Comparison of ENCODE assay signal across 12 mouse cellular contexts in the genomic region with DNA sequence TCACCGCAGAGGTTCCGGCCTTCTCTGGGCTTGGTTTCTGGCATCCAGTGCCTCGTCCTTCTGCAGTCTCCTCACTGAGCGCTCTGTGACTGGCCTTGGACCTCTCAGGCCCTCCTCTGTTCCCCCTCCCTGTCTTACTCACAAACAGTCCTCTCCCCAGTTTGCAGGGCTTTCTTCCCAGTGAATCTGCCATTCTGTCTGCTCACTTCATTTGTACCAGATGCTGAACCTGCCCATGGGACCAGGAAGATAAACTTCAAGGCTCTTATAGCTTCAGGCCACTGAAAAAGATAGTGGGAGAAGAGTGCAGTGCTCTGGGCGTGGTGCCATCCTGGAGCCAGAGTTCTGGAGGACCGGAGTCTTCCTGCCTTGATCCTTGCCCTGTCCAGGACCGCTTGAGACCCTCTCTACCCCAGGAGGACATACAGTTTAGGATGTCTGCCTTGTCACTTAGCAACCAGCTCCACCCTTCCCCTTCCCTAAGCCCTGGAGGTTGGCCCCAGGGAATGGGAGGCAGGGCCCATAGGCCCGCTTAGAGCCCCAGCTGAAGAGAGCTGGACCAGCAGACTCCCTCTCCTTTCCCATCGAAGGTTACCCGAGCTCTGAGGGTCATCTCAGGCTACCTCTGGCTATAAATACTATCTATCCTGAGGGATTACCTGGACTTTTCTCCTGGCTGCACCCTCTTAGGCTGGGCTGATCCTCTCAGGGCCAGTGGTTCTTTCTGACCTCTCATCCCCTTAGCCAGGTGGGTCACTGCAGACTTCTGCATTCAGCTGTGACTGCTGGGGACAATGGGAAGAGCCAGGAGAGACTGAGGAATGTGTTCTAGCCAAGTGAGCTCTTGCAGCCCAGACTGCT. TPM values are rescaled to one million over a fixed set of nuclear protein-coding genes. Genes with fewer than 3 reads are reported as not detected.
DNase-seq lines count a peak whose midpoint lies in the region; ATAC-seq and TF ChIP-seq lines count a peak whose summit lies in the region.
"Had no signal": no experiment of that assay in that cellular context is flagged by ENCODE, and none has a peak within 500 bp of the region (broad histone marks: within the 10 kb centered on the region; RNA-seq: fewer than 3 reads in every experiment).

No protein-coding gene starts in this region.

- no peak overlapping the region for H3ac ChIP-seq in myocyte (ENCODE audit: control insufficient read depth, insufficient read length)

- H3K4me2 ChIP-seq in kidney, embryonic 15.5 days: no peak overlapping the region
- H3K4me2 ChIP-seq in myocyte (ENCODE audit: low read depth): peak overlapping the region; percentile 42
- no peak overlapping the region for H3K4me2 ChIP-seq in forebrain, postnatal 0 days (ENCODE audit: low read depth)

- no peak for ATAC-seq in kidney, embryonic 15.5 days (replicated peaks; ENCODE audit: low FRiP score)
- no peak for ATAC-seq in forebrain, postnatal 0 days
- ATAC-seq: intestine, embryonic 16.5 days had no signal

- TF ChIP-seq POLR2A in kidney, adult 2 months (IDR thresholded peaks at IDR 0.05; ENCODE audit: low read depth, low read length): no peak
- no peak for TF ChIP-seq POLR2A in bone marrow macrophage, adult 2 months (IDR thresholded peaks at IDR 0.05; ENCODE audit: borderline replicate concordance, low read depth, low read length)
- no peak for TF ChIP-seq POLR2A in myocyte (IDR thresholded peaks at IDR 0.05; ENCODE audit: insufficient read length, low read depth)

- H3K79me2 ChIP-seq in myocyte (ENCODE audit: control insufficient read depth, insufficient read depth): peaks cover 85% of the 10 kb centered on the region

- H3K4me3 ChIP-seq in kidney, embryonic 15.5 days (replicated peaks): no peak overlapping the region
- H3K4me3 ChIP-seq in kidney, adult 2 months (ENCODE audit: insufficient read depth, low read depth, low read length): no peak overlapping the region
- 0 out of 4 replicates have a peak overlapping the region, but pooled peaks of 1 of the 2 experiments have one; percentile 22 for H3K4me3 ChIP-seq in ES-E14 (ENCODE audit: insufficient read depth in 1 of 2, low read depth in 1 of 2, low read length in 2 of 2, poor library complexity in 1 of 2, severe bottlenecking in 1 of 2)
- no peak overlapping the region for H3K4me3 ChIP-seq in bone marrow macrophage, adult 2 months (ENCODE audit: insufficient read depth, low read length)
- H3K4me3 ChIP-seq in myocyte: no peak overlapping the region
- no peak overlapping the region for H3K4me3 ChIP-seq in forebrain, postnatal 0 days (ENCODE audit: low read depth, low read length)

- no peaks in the 10 kb centered on the region for H3K27me3 ChIP-seq in kidney, embryonic 15.5 days
- no peaks in the 10 kb centered on the region for H3K27me3 ChIP-seq in kidney, adult 2 months (replicated peaks; ENCODE audit: control insufficient read depth, insufficient read depth, low read length)
- H3K27me3 ChIP-seq in myocyte (ENCODE audit: control insufficient read depth, insufficient read depth, insufficient read length): no peaks in the 10 kb centered on the region
- no peaks in the 10 kb centered on the region for H3K27me3 ChIP-seq in forebrain, postnatal 0 days (ENCODE audit: insufficient read depth, low read length)

- in situ Hi-C loops in ES-E14 (cut with MboI; ENCODE audit: low sequenced_read_pairs in 2 of 2, unreplicated experiment in 2 of 2): no loop called here

- peaks cover 49% of the 10 kb centered on the region for H3K4me1 ChIP-seq in kidney, embryonic 15.5 days
- H3K4me1 ChIP-seq in kidney, adult 2 months (ENCODE audit: control insufficient read depth, insufficient read depth, low read length): peaks cover 8% of the 10 kb centered on the region; the same call in 1 of the 2 replicates
- peaks cover 2 to 19% of the 10 kb centered on the region in 2 experiments; a peak in 3 of 4 replicates for H3K4me1 ChIP-seq in ES-E14 (ENCODE audit: control insufficient read depth in 2 of 2, insufficient read depth in 2 of 2, low read length in 2 of 2, poor library complexity in 1 of 2)
- peaks cover 60% of the 10 kb centered on the region for H3K4me1 ChIP-seq in bone marrow macrophage, adult 2 months (ENCODE audit: control insufficient read depth, insufficient read depth, low read length)
- no peaks in the 10 kb centered on the region for H3K4me1 ChIP-seq in forebrain, postnatal 0 days (ENCODE audit: insufficient read depth)

- no peaks in the 10 kb centered on the region for H3K36me3 ChIP-seq in kidney, embryonic 15.5 days
- H3K36me3 ChIP-seq in kidney, adult 2 months (ENCODE audit: control insufficient read depth, insufficient read depth, low read length): no peaks in the 10 kb centered on the region
- H3K36me3 ChIP-seq in ES-E14 (ENCODE audit: control insufficient read depth, insufficient read depth, low read length, poor library complexity, severe bottlenecking) (no peaks in the 10 kb centered on the region), myocyte (ENCODE audit: control insufficient read depth, insufficient read depth) (no peaks in the 10 kb centered on the region)
- H3K36me3 ChIP-seq in forebrain, postnatal 0 days (ENCODE audit: insufficient read depth): no peaks in the 10 kb centered on the region

- H3K9me3 ChIP-seq in kidney, embryonic 15.5 days (replicated peaks): no peaks in the 10 kb centered on the region
- no peaks in the 10 kb centered on the region for H3K9me3 ChIP-seq in ES-E14 (ENCODE audit: control insufficient read depth, insufficient read depth, low read depth, low read length)
- no peaks in the 10 kb centered on the region for H3K9me3 ChIP-seq in forebrain, postnatal 0 days (ENCODE audit: low read length)

- 61% methylated on average over 10 of the region's 10 CpGs for WGBS in kidney, embryonic 15.5 days
- 54% methylated on average over 10 of the region's 10 CpGs for WGBS in kidney, adult 2 months
- 78% methylated on average over 10 of the region's 10 CpGs for WGBS in forebrain, postnatal 0 days

- peak overlapping the region; percentile 27; the same call in 1 of the 2 replicates for H3K27ac ChIP-seq in kidney, embryonic 15.5 days
- H3K27ac ChIP-seq in kidney, adult 2 months (ENCODE audit: insufficient read depth, low read depth, low read length): no peak overlapping the region
- H3K27ac ChIP-seq in ES-E14 (ENCODE audit: insufficient read depth, low read depth, low read length, poor library complexity, severe bottlenecking): peak overlapping the region; percentile 50
- H3K27ac ChIP-seq in bone marrow macrophage, adult 2 months (ENCODE audit: insufficient read depth, low read depth, low read length): peak overlapping the region; percentile 22
- no peak overlapping the region for H3K27ac ChIP-seq in forebrain, postnatal 0 days (ENCODE audit: low read depth, low read length)

- no peak for TF ChIP-seq CTCF in kidney, adult 2 months (conservative IDR thresholded peaks at IDR 0.05; ENCODE audit: insufficient read depth, insufficient read length, low read depth, low read length)
- TF ChIP-seq CTCF in bone marrow macrophage, adult 2 months (IDR thresholded peaks at IDR 0.05; ENCODE audit: low read depth, low read length): no peak
- no peak for TF ChIP-seq CTCF in forebrain, postnatal 0 days (IDR thresholded peaks at IDR 0.05; ENCODE audit: low read depth)

- no peak for DNase-seq in kidney, adult 2 months
- no peak for DNase-seq in ES-E14 (ENCODE audit: low read depth, low spot score)
- DNase-seq in urinary bladder, postnatal 10 days (ENCODE audit: low spot score): no peak
- DNase-seq in forebrain, postnatal 0 days: no peak
- DNase-seq: lung, postnatal 10 days; right cerebral cortex, postnatal 25 days; thymus, adult 2 months had no signal

- no peak overlapping the region for H3K9ac ChIP-seq in kidney, embryonic 15.5 days
- H3K9ac ChIP-seq in ES-E14 (ENCODE audit: insufficient read depth, low read depth, low read length, poor library complexity, severe bottlenecking): peak overlapping the region; percentile 8; the same call in 1 of the 2 replicates
- H3K9ac ChIP-seq in forebrain, postnatal 0 days: no peak overlapping the region

RNA-seq across cellular contexts. Expression of gene Ankrd2, which starts 13.9 kb away (rescaled TPM):
- 0.35 TPM in 1 of 2 replicates, not detected in the other for polyA plus RNA-seq in kidney, embryonic 15.5 days (2015; fragmentation: Nextera tagmentation; extraction: Ambion mirVana)
- polyA plus RNA-seq in kidney, adult 2 months (2012; rRNA removed): 0.14 and 2.2 TPM in 2 replicates
- 0.45 TPM in 1 of 2 replicates, not detected in the other for total RNA-seq in ES-E14 (2012; rRNA removed)
- not detected in 2 replicates for polyA plus RNA-seq in bone marrow macrophage, adult 2 months (2012; ENCODE audit: insufficient read depth, insufficient read length, missing spikeins)
- polyA plus RNA-seq in myocyte (2012; fragmentation: generic; extraction: Trizol): 110 TPM
- total RNA-seq in forebrain, postnatal 0 days (2014; rRNA removed): 0.69 TPM in 1 of 2 replicates, not detected in the other
- polyA plus RNA-seq in forebrain, postnatal 0 days (2015; fragmentation: Nextera tagmentation; extraction: Ambion mirVana): 1.2 and 1.4 TPM in 2 replicates

RNA-seq across cellular contexts. Expression of gene Hoga1, which starts 23.5 kb away (rescaled TPM):
- 19.7 and 21.1 TPM in 2 replicates for polyA plus RNA-seq in kidney, embryonic 15.5 days (2015; fragmentation: Nextera tagmentation; extraction: Ambion mirVana)
- polyA plus RNA-seq in kidney, adult 2 months (2012; rRNA removed): 167 and 177 TPM in 2 replicates
- total RNA-seq in ES-E14 (2012; rRNA removed): 0.89 and 1.6 TPM in 2 replicates
- 1.9 and 2.3 TPM in 2 replicates for polyA plus RNA-seq in bone marrow macrophage, adult 2 months (2012; ENCODE audit: insufficient read depth, insufficient read length, missing spikeins)
- polyA plus RNA-seq in myocyte (2012; fragmentation: generic; extraction: Trizol): 2.4 TPM
- total RNA-seq in forebrain, postnatal 0 days (2014; rRNA removed): 3.3 and 3.6 TPM in 2 replicates
- 2.8 and 3.5 TPM in 2 replicates for polyA plus RNA-seq in forebrain, postnatal 0 days (2015; fragmentation: Nextera tagmentation; extraction: Ambion mirVana)

RNA-seq across cellular contexts. Expression of gene 4933411K16Rik, which starts 30.1 kb away (rescaled TPM):
- polyA plus RNA-seq in kidney, embryonic 15.5 days (2015; fragmentation: Nextera tagmentation; extraction: Ambion mirVana): 0.54 and 0.62 TPM in 2 replicates
- polyA plus RNA-seq in kidney, adult 2 months (2012; rRNA removed): 3.6 and 5.1 TPM in 2 replicates
- total RNA-seq in ES-E14 (2012; rRNA removed): 0.62 and 0.69 TPM in 2 replicates
- polyA plus RNA-seq in bone marrow macrophage, adult 2 months (2012; ENCODE audit: insufficient read depth, insufficient read length, missing spikeins): 0.54 TPM in 1 of 2 replicates, not detected in the other
- polyA plus RNA-seq in myocyte (2012; fragmentation: generic; extraction: Trizol): 0.30 TPM
- total RNA-seq in forebrain, postnatal 0 days (2014; rRNA removed): 0.15 and 0.24 TPM in 2 replicates
- polyA plus RNA-seq in forebrain, postnatal 0 days (2015; fragmentation: Nextera tagmentation; extraction: Ambion mirVana): not detected in 2 replicates
- polyA plus RNA-seq: limb, embryonic 11.5 days had no signal

RNA-seq across cellular contexts. Expression of gene Ubtd1, which starts 40.3 kb away (rescaled TPM):
- polyA plus RNA-seq in kidney, embryonic 15.5 days (2015; fragmentation: Nextera tagmentation; extraction: Ambion mirVana): 29.0 and 32.3 TPM in 2 replicates
- polyA plus RNA-seq in kidney, adult 2 months (2012; rRNA removed): 23.0 and 28.2 TPM in 2 replicates
- 14.4 and 18.2 TPM in 2 replicates for total RNA-seq in ES-E14 (2012; rRNA removed)
- 44.1 and 46.7 TPM in 2 replicates for polyA plus RNA-seq in bone marrow macrophage, adult 2 months (2012; ENCODE audit: insufficient read depth, insufficient read length, missing spikeins)
- 141 TPM for polyA plus RNA-seq in myocyte (2012; fragmentation: generic; extraction: Trizol)
- 18.7 and 22.2 TPM in 2 replicates for total RNA-seq in forebrain, postnatal 0 days (2014; rRNA removed)
- 12.2 and 13.3 TPM in 2 replicates for polyA plus RNA-seq in forebrain, postnatal 0 days (2015; fragmentation: Nextera tagmentation; extraction: Ambion mirVana)

RNA-seq across cellular contexts. Expression of gene Mms19, which starts 41.0 kb away (rescaled TPM):
- polyA plus RNA-seq in kidney, embryonic 15.5 days (2015; fragmentation: Nextera tagmentation; extraction: Ambion mirVana): 40.6 and 45.6 TPM in 2 replicates
- polyA plus RNA-seq in kidney, adult 2 months (2012; rRNA removed): 54.9 and 56.1 TPM in 2 replicates
- total RNA-seq in ES-E14 (2012; rRNA removed): 59.6 and 91.5 TPM in 2 replicates
- 43.7 and 57.0 TPM in 2 replicates for polyA plus RNA-seq in bone marrow macrophage, adult 2 months (2012; ENCODE audit: insufficient read depth, insufficient read length, missing spikeins)
- 34.2 TPM for polyA plus RNA-seq in myocyte (2012; fragmentation: generic; extraction: Trizol)
- total RNA-seq in forebrain, postnatal 0 days (2014; rRNA removed): 42.2 and 66.5 TPM in 2 replicates
- polyA plus RNA-seq in forebrain, postnatal 0 days (2015; fragmentation: Nextera tagmentation; extraction: Ambion mirVana): 17.4 and 25.8 TPM in 2 replicates

Comparison
In these comparisons a context has a peak if more than half of its experiments do, and no peak if none do; other contexts are left out.
1. H3K27ac ChIP-seq: peak in kidney, embryonic 15.5 days (single experiment), ES-E14 (single experiment) and bone marrow macrophage, adult 2 months (single experiment); none in kidney, adult 2 months (single experiment) and forebrain, postnatal 0 days (single experiment).
2. RNA of gene Ankrd2, which starts 13.9 kb away (polyA plus RNA-seq): 110 TPM in myocyte (single experiment); 0.14 to 2.2 TPM in kidney, adult 2 months, 1.2 to 1.4 TPM in forebrain, postnatal 0 days, not detected in bone marrow macrophage, adult 2 months and 0.35 TPM in kidney, embryonic 15.5 days; every median in the first group is over 10 times any median in the second.